Mouse (Mus musculus) intestine, embryonic 16.5 days (tissue): ENCODE measurements at regions not wholly inside any gene's neighbourhood (a gene's known extent, or its start where the extent isn't known, plus 50 kb on each side); places are given as distances from the start of the nearest gene placed in this dataset.

Source experiments
- ATAC-seq: fragments of 200-750 bp; cut with Nextera tagmentation; 2 replicates; pipeline ENCODE4 v1.8.0; 2017; ENCODE audit warnings: moderate TSS enrichment, moderate library complexity
- H3K27ac ChIP-seq: fragments of 300-500 bp; sonication (generic); 2 replicates; pipeline ENCODE4 v1.5.1; 2014; ENCODE audit warnings: mild to moderate bottlenecking, low read length
- H3K27me3 ChIP-seq: fragments of 300-500 bp; sonication (generic); replicated peaks from 2 replicates; pipeline ENCODE4 v1.6.1; 2014; ENCODE audit warnings: low read length, control low read depth, mixed read lengths; ENCODE audit not compliant: control insufficient read depth, insufficient read depth
- H3K36me3 ChIP-seq: fragments of 300-500 bp; sonication (generic); 2 replicates; pipeline ENCODE4 v1.6.1; 2014; ENCODE audit warnings: low read length, control low read depth; ENCODE audit not compliant: control insufficient read depth, insufficient read depth
- H3K4me1 ChIP-seq: fragments of 300-500 bp; sonication (generic); 2 replicates; pipeline ENCODE4 v1.6.1; 2014; ENCODE audit warnings: low read length, control low read depth, mixed read lengths; ENCODE audit not compliant: control insufficient read depth, insufficient read depth
- H3K4me2 ChIP-seq: fragments of 300-500 bp; sonication (generic); 2 replicates; pipeline ENCODE4 v1.6.1; 2014; ENCODE audit warnings: low read depth, low read length, control low read depth
- H3K4me3 ChIP-seq: fragments of 300-500 bp; sonication (generic); 2 replicates; pipeline ENCODE4 v1.5.1; 2014; ENCODE audit warnings: mild to moderate bottlenecking, low read length
- H3K9ac ChIP-seq: fragments of 300-500 bp; sonication (generic); 2 replicates; pipeline ENCODE4 v1.6.1; 2014; ENCODE audit warnings: low read depth, low read length
- H3K9me3 ChIP-seq: fragments of 300-500 bp; sonication (generic); 2 replicates; pipeline ENCODE4 v1.6.1; 2016; ENCODE audit warnings: low read length, control low read depth; ENCODE audit not compliant: control insufficient read depth
- WGBS: fragments of 180-500 bp; shearing (Covaris S2); extraction: QIAGEN DNeasy Blood & Tissue Kit; methylation state at CpG from one replicate; pipeline ENCODE4 v1.1.7; 2014; 5-methylcytosine and 5-hydroxymethylcytosine counted together

GRCm38 (mm10) chr12:107151089-107151488 lies 337.3 kb upstream of the 3110018I06Rik start:
- 70% methylated on average over 5 of the region's 5 CpGs for WGBS
- no peak overlapping the region for H3K9ac ChIP-seq
- no peak overlapping the region for H3K4me2 ChIP-seq
- H3K27me3 ChIP-seq: no peaks in the 10 kb centered on the region
- H3K4me3 ChIP-seq: no peak overlapping the region
- no peaks in the 10 kb centered on the region for H3K4me1 ChIP-seq
- ATAC-seq: no peak
- no peaks in the 10 kb centered on the region for H3K9me3 ChIP-seq
- no peak overlapping the region for H3K27ac ChIP-seq
- H3K36me3 ChIP-seq: no peaks in the 10 kb centered on the region

- no peaks in the 10 kb centered on the region for H3K4me1 ChIP-seq
- H3K4me2 ChIP-seq: no peak overlapping the region
- no peak overlapping the region for H3K9ac ChIP-seq
- H3K9me3 ChIP-seq: no peaks in the 10 kb centered on the region
- no peaks in the 10 kb centered on the region for H3K27me3 ChIP-seq
- no peaks in the 10 kb centered on the region for H3K36me3 ChIP-seq
- WGBS: 80% methylated on average over 2 of the region's 2 CpGs
- no peak overlapping the region for H3K4me3 ChIP-seq
- ATAC-seq: no peak
- no peak overlapping the region for H3K27ac ChIP-seq
Measured at GRCm38 (mm10) chr12:107154668-107155067, 333.8 kb upstream of the 3110018I06Rik start.

- WGBS: 70% methylated on average over 8 of the region's 8 CpGs
- no peaks in the 10 kb centered on the region for H3K27me3 ChIP-seq
- H3K36me3 ChIP-seq: no peaks in the 10 kb centered on the region
- H3K9ac ChIP-seq: no peak overlapping the region
- H3K4me1 ChIP-seq: no peaks in the 10 kb centered on the region
- H3K9me3 ChIP-seq: no peaks in the 10 kb centered on the region
- H3K4me2 ChIP-seq: no peak overlapping the region
- no peak overlapping the region for H3K27ac ChIP-seq
- ATAC-seq: no peak
- no peak overlapping the region for H3K4me3 ChIP-seq
Measured at GRCm38 (mm10) chr12:107156791-107157428, 331.5 kb upstream of the 3110018I06Rik start.

GRCm38 (mm10) chr12:107159126-107159525 lies 329.3 kb upstream of the 3110018I06Rik start:
- WGBS: 75% methylated on average over 5 of the region's 5 CpGs
- no peak for ATAC-seq
- no peaks in the 10 kb centered on the region for H3K36me3 ChIP-seq

GRCm38 (mm10) chr12:107160137-107160536 lies 328.3 kb upstream of the 3110018I06Rik start:
- no peak overlapping the region for H3K4me2 ChIP-seq
- no peak for ATAC-seq
- H3K4me1 ChIP-seq: no peaks in the 10 kb centered on the region
- WGBS: 9% methylated on average over 7 of the region's 7 CpGs
- no peaks in the 10 kb centered on the region for H3K9me3 ChIP-seq
- no peaks in the 10 kb centered on the region for H3K36me3 ChIP-seq
- H3K4me3 ChIP-seq: no peak overlapping the region
- no peak overlapping the region for H3K9ac ChIP-seq
- no peak overlapping the region for H3K27ac ChIP-seq
- H3K27me3 ChIP-seq: no peaks in the 10 kb centered on the region

More at GRCm38 (mm10) chr12:107159126-107159525, 329.3 kb upstream of the 3110018I06Rik start:
- H3K9ac ChIP-seq: no peak overlapping the region
- no peak overlapping the region for H3K4me3 ChIP-seq
- H3K4me2 ChIP-seq: no peak overlapping the region
- no peaks in the 10 kb centered on the region for H3K9me3 ChIP-seq
- H3K27ac ChIP-seq: no peak overlapping the region
- no peaks in the 10 kb centered on the region for H3K4me1 ChIP-seq
- H3K27me3 ChIP-seq: no peaks in the 10 kb centered on the region

- no peak for ATAC-seq
- no peaks in the 10 kb centered on the region for H3K4me1 ChIP-seq
- WGBS: 42% methylated on average over 6 of the region's 6 CpGs
- H3K36me3 ChIP-seq: no peaks in the 10 kb centered on the region
- H3K27ac ChIP-seq: no peak overlapping the region
- H3K4me3 ChIP-seq: no peak overlapping the region
- no peak overlapping the region for H3K4me2 ChIP-seq
- H3K9me3 ChIP-seq: no peaks in the 10 kb centered on the region
- H3K27me3 ChIP-seq: no peaks in the 10 kb centered on the region
- no peak overlapping the region for H3K9ac ChIP-seq
Measured at GRCm38 (mm10) chr12:107160628-107161027, 327.8 kb upstream of the 3110018I06Rik start.

- no peak overlapping the region for H3K27ac ChIP-seq
- WGBS: 61% methylated on average over 7 of the region's 7 CpGs
- no peaks in the 10 kb centered on the region for H3K27me3 ChIP-seq
- H3K4me1 ChIP-seq: no peaks in the 10 kb centered on the region
- no peaks in the 10 kb centered on the region for H3K9me3 ChIP-seq
- H3K4me2 ChIP-seq: no peak overlapping the region
- no peaks in the 10 kb centered on the region for H3K36me3 ChIP-seq
- ATAC-seq: no peak
- H3K4me3 ChIP-seq: no peak overlapping the region
- H3K9ac ChIP-seq: no peak overlapping the region
Measured at GRCm38 (mm10) chr12:107170926-107171325, 317.5 kb upstream of the 3110018I06Rik start.

GRCm38 (mm10) chr12:107171676-107172075 lies 316.8 kb upstream of the 3110018I06Rik start:
- Histone ChIP-seq H3K4me2 (no peak overlapping the region), H3K36me3 (no peaks in the 10 kb centered on the region), H3K9ac (no peak overlapping the region), H3K27ac (no peak overlapping the region), H3K9me3 (no peaks in the 10 kb centered on the region), H3K27me3 (no peaks in the 10 kb centered on the region), H3K4me1 (no peaks in the 10 kb centered on the region), H3K4me3 (no peak overlapping the region)
- WGBS: 82% methylated on average over 15 of the region's 15 CpGs
- ATAC-seq: no peak

- no peaks in the 10 kb centered on the region; the same call in 1 of the 2 replicates for H3K4me1 ChIP-seq
- no peak overlapping the region for H3K4me2 ChIP-seq
- WGBS: 53% methylated on average over 6 of the region's 6 CpGs
- H3K9ac ChIP-seq: no peak overlapping the region
- no peaks in the 10 kb centered on the region for H3K9me3 ChIP-seq
- no peak overlapping the region for H3K27ac ChIP-seq
- H3K36me3 ChIP-seq: no peaks in the 10 kb centered on the region
- ATAC-seq: no peak
- H3K4me3 ChIP-seq: no peak overlapping the region
- no peaks in the 10 kb centered on the region for H3K27me3 ChIP-seq
Measured at GRCm38 (mm10) chr12:107178676-107179075, 309.8 kb upstream of the 3110018I06Rik start.

- H3K9ac ChIP-seq: no peak overlapping the region
- H3K4me2 ChIP-seq: no peak overlapping the region
- WGBS: 90% methylated on average over 3 of the region's 3 CpGs
- no peaks in the 10 kb centered on the region; the same call in 1 of the 2 replicates for H3K4me1 ChIP-seq
- no peaks in the 10 kb centered on the region for H3K36me3 ChIP-seq
- no peak overlapping the region for H3K4me3 ChIP-seq
- H3K9me3 ChIP-seq: no peaks in the 10 kb centered on the region
- ATAC-seq: no peak
- no peaks in the 10 kb centered on the region for H3K27me3 ChIP-seq
- no peak overlapping the region for H3K27ac ChIP-seq
Measured at GRCm38 (mm10) chr12:107180501-107180900, 307.9 kb upstream of the 3110018I06Rik start.
